Mouse (Mus musculus): ENCODE results near the gene Tspan11. TPM values are rescaled to one million over a fixed set of nuclear protein-coding genes. Genes with fewer than 3 reads are reported as not detected.

Gene Tspan11
- total and polyA plus RNA-seq, 3 experiments = not detected

GRCm38 (mm10) chr6:127974000-127974399 is 86.6 kb downstream of the Tspan11 start:
- no peak for DNase-seq (ENCODE audit: extremely low read depth)
- TF ChIP-seq CHD2 (IDR thresholded peaks at IDR 0.05; ENCODE audit: low read length) (no peak), NRF1 (IDR thresholded peaks at IDR 0.05; ENCODE audit: low read depth, low read length) (no peak), KAT2A (IDR thresholded peaks at IDR 0.05; ENCODE audit: insufficient replicate concordance, low read length) (no peak), RAD21 (IDR thresholded peaks at IDR 0.05; ENCODE audit: low read depth, low read length) (no peak), USF1 (IDR thresholded peaks at IDR 0.05; ENCODE audit: low read depth, low read length) (no peak), ZKSCAN1 (IDR thresholded peaks at IDR 0.05; ENCODE audit: borderline replicate concordance, low read depth, low read length) (no peak), GABPA (IDR thresholded peaks at IDR 0.05; ENCODE audit: insufficient replicate concordance, low read depth, low read length) (no peak)
- Histone ChIP-seq H3K9ac (ENCODE audit: insufficient read depth, low read depth) (no peak overlapping the region), H3K36me3 (replicated peaks in 1 of 2; ENCODE audit: control insufficient read depth in 1 of 2, insufficient read depth in 1 of 2, low read length in 1 of 2) (no peaks in the 10 kb centered on the region), H3K79me2 (replicated peaks; ENCODE audit: control insufficient read depth, extremely low read depth, insufficient read depth, poor library complexity, severe bottlenecking) (no peaks in the 10 kb centered on the region), H3K4me3 (replicated peaks in 1 of 3; ENCODE audit: low read depth in 2 of 3, low read length in 2 of 3, poor library complexity in 1 of 3) (no peak overlapping the region), H3K4me2 (ENCODE audit: insufficient read depth, low read depth, poor library complexity, severe bottlenecking) (no peak overlapping the region), H3K4me1 (ENCODE audit: control insufficient read depth in 1 of 2, insufficient read depth in 2 of 2) (no peaks in the 10 kb centered on the region), H3K27me3 (replicated peaks) (peaks cover 95% of the 10 kb centered on the region), H3K9me3 (replicated peaks; ENCODE audit: low read length) (no peaks in the 10 kb centered on the region), H3K27ac (ENCODE audit: insufficient read depth, low read depth) (no peak overlapping the region)
- dilution Hi-C loops (cut with MboI; ENCODE audit: extremely low pct_ligation_motif_present, extremely low pct_unique_long_range_greater_than_20kb, low sequenced_read_pairs) = no loop called here
- in situ Hi-C loops (cut with MboI; ENCODE audit: low pct_ligation_motif_present, low pct_unique_long_range_greater_than_20kb, low sequenced_read_pairs) = no loop called here

GRCm38 (mm10) chr6:127976695-127977094 is 89.3 kb downstream of the Tspan11 start:
- H3K36me3 ChIP-seq (replicated peaks in 1 of 2; ENCODE audit: control insufficient read depth in 1 of 2, insufficient read depth in 1 of 2, low read length in 1 of 2) = no peaks in the 10 kb centered on the region
- dilution Hi-C loops (cut with MboI; ENCODE audit: extremely low pct_ligation_motif_present, extremely low pct_unique_long_range_greater_than_20kb, low sequenced_read_pairs) = no loop called here
- in situ Hi-C loops (cut with MboI; ENCODE audit: low pct_ligation_motif_present, low pct_unique_long_range_greater_than_20kb, low sequenced_read_pairs) = no loop called here

More at GRCm38 (mm10) chr6:127976695-127977094, 89.3 kb downstream of the Tspan11 start:
- Histone ChIP-seq H3K9me3 (replicated peaks; ENCODE audit: low read length) (no peaks in the 10 kb centered on the region), H3K27ac (ENCODE audit: insufficient read depth, low read depth) (no peak overlapping the region), H3K4me1 (ENCODE audit: control insufficient read depth in 1 of 2, insufficient read depth in 2 of 2) (no peaks in the 10 kb centered on the region), H3K9ac (ENCODE audit: insufficient read depth, low read depth) (no peak overlapping the region), H3K79me2 (replicated peaks; ENCODE audit: control insufficient read depth, extremely low read depth, insufficient read depth, poor library complexity, severe bottlenecking) (no peaks in the 10 kb centered on the region), H3K4me3 (replicated peaks in 1 of 3; ENCODE audit: low read depth in 2 of 3, low read length in 2 of 3, poor library complexity in 1 of 3) (no peak overlapping the region), H3K27me3 (replicated peaks) (peaks cover 97% of the 10 kb centered on the region), H3K4me2 (ENCODE audit: insufficient read depth, low read depth, poor library complexity, severe bottlenecking) (no peak overlapping the region)
- no peak for TF ChIP-seq USF2 (conservative IDR thresholded peaks at IDR 0.05; ENCODE audit: low read depth, low read length)
- no peak for TF ChIP-seq MEF2A (IDR thresholded peaks at IDR 0.05; ENCODE audit: borderline replicate concordance, low read depth, low read length)
- TF ChIP-seq RAD21 (IDR thresholded peaks at IDR 0.05; ENCODE audit: low read depth, low read length) = no peak
- TF ChIP-seq USF1 (IDR thresholded peaks at IDR 0.05; ENCODE audit: low read depth, low read length) = no peak
- TF ChIP-seq ELF1 (IDR thresholded peaks at IDR 0.05; ENCODE audit: low read depth, low read length) = no peak
- TF ChIP-seq NRF1 (IDR thresholded peaks at IDR 0.05; ENCODE audit: low read depth, low read length) = no peak
- TF ChIP-seq ZMIZ1 (IDR thresholded peaks at IDR 0.05; ENCODE audit: low read depth, low read length) = no peak
- no peak for TF ChIP-seq JUN (IDR thresholded peaks at IDR 0.05; ENCODE audit: insufficient read depth, low read depth, low read length)
- no peak for TF ChIP-seq ZC3H11A (IDR thresholded peaks at IDR 0.05; ENCODE audit: low read depth, low read length)
- TF ChIP-seq EP300 (IDR thresholded peaks at IDR 0.05; ENCODE audit: low read length) = no peak
- no peak for TF ChIP-seq ETS1 (conservative IDR thresholded peaks at IDR 0.05; ENCODE audit: low read depth, low read length)
- no peak for TF ChIP-seq E2F4 (IDR thresholded peaks at IDR 0.05; ENCODE audit: insufficient replicate concordance, low read depth, low read length)
- no peak for TF ChIP-seq PAX5 (IDR thresholded peaks at IDR 0.05; ENCODE audit: low read length)
- TF ChIP-seq MXI1 (IDR thresholded peaks at IDR 0.05; ENCODE audit: low read depth, low read length) = no peak
- no peak for TF ChIP-seq CHD1 (IDR thresholded peaks at IDR 0.05; ENCODE audit: low read depth, low read length)
- no peak for TF ChIP-seq SIN3A (IDR thresholded peaks at IDR 0.05; ENCODE audit: low read length)
- TF ChIP-seq ZKSCAN1 (IDR thresholded peaks at IDR 0.05; ENCODE audit: borderline replicate concordance, low read depth, low read length) = no peak
- no peak for TF ChIP-seq KAT2A (IDR thresholded peaks at IDR 0.05; ENCODE audit: insufficient replicate concordance, low read length)
- TF ChIP-seq GABPA (IDR thresholded peaks at IDR 0.05; ENCODE audit: insufficient replicate concordance, low read depth, low read length) = no peak
- TF ChIP-seq MAZ (IDR thresholded peaks at IDR 0.05; ENCODE audit: low read depth, low read length) = no peak
- DNase-seq (ENCODE audit: extremely low read depth) = no peak

Data from CH12.LX (cell line).